Mouse (Mus musculus) heart, adult 2 months (tissue): ENCODE measurements around the gene Slc25a38.

ENCODE experiments used
- CTCF ChIP-seq: fragments of 200-600 bp; IDR thresholded peaks from 2 replicates; pipeline ENCODE4 v1.8.1; 2022; ENCODE audit warnings: antibody characterized with exemption, mild to moderate bottlenecking, moderate library complexity
- POLR2A ChIP-seq: fragments of 200-500 bp; IDR thresholded peaks from 2 replicates; pipeline ENCODE4 v1.6.1; 2011; ENCODE audit warnings: mild to moderate bottlenecking, low read depth, low read length, control low read depth; ENCODE audit not compliant: insufficient read depth

- TF ChIP-seq CTCF = no peak
- no peak for TF ChIP-seq POLR2A
Measured at GRCm38 (mm10) chr9:120101165-120101564, 9.0 kb upstream of the Slc25a38 start.
